Mouse (Mus musculus): ENCODE data around the gene Alg14.

Alg14 gene

GRCm38 (mm10) chr3:121291560-121292258 lies at the start of gene Alg14:
TSS of gene Alg14 (plus strand) at chr3:121291773.
- peak; percentile 99 for DNase-seq (ENCODE audit: low read depth)

DNA sequence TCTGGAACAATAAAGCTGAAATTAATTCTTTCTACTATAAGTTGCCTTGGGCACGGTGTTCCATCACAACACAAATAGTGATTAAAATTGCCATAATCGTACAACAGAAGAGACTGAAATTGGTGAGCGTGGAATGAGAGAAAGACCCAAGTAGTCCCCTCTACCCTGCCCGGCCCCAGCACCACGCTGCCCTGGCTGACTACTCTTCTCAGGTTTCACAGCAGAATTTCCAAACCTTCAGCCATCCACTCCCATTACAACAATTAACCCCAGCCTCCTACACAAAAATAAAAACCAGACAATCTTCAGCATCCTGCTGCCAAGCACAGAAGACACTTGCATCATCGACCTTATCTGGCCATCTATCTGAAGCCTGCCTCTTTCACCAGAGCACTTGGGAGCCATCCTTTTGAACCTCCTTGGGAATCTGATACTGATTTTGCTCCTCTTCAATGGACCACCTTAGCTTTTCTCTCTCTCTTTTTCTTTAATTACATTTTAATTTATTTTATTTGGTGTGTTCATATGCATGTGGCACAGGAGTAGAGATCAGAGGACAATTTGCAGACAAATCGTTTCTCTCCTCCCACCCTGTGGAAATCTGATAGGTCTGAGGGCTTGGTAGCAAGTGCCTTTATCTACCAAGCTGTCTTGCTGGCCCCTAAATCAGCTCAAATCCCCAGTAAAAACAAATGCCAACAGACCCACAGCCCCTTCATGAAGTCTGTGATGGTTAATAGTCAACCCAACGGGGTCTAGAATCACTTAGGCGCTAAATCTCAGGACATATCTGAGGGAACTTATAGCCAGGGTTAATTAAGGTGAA lies 49.2 kb upstream of the Alg14 start:
- DNase-seq (ENCODE audit: low read depth), result peak; percentile 62

DNA sequence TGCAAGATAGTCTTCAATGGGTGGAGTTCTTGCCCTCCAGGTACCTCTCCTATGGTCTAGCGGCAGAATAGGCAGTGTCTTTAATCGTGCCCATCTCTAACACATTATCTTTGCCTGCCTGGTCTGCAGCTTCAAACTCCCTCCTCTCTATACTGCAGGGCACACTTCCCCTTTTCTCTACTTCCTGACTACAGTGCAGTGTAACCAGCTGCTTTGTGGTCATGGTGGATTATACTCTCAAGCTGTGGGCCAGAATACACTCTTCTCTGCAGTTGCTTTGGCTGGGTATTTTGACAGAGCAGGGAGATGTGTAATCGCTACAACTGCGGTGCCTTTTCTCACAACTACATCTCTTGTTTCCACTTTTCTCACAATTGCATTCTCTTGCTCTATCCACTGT lies 48.6 kb upstream of the Alg14 start:
- DNase-seq (ENCODE audit: low read depth), result peak; percentile 88

DNA sequence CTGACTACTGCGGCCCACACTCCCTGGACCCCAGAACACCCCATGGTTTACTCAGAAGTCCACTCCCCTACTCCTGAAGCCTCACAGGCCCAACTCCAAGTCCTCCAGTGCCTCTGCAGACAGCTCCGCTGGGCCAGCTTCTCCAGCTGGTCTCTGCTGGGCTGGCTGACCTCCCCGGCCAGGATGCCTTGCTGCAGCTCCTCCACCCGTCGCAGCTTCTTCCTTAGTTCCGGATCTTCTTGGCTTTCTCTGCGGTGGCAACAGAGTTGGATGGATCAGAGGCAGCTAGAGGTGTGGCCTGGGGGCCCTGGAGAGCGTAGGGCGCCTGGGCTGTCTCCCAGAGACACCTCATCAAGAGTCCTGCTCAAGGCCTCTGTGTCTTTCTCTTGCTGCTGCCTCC lies 41.5 kb upstream of the Alg14 start:
- no peak for DNase-seq (ENCODE audit: low read depth)

GRCm38 (mm10) chr3:121250576-121251433 lies 40.8 kb upstream of the Alg14 start:
- no peak for DNase-seq (ENCODE audit: low read depth)

- no peak for DNase-seq (ENCODE audit: low read depth)
Observed at GRCm38 (mm10) chr3:121255501-121255900, 36.1 kb upstream of the Alg14 start.

- no peak for DNase-seq (ENCODE audit: low read depth)
Observed at GRCm38 (mm10) chr3:121256131-121256530, 35.4 kb upstream of the Alg14 start.

- DNase-seq (ENCODE audit: low read depth), result no peak
Observed at GRCm38 (mm10) chr3:121257418-121257817, 34.2 kb upstream of the Alg14 start.

GRCm38 (mm10) chr3:121258521-121259478 lies 32.8 kb upstream of the Alg14 start:
- DNase-seq (ENCODE audit: low read depth), result no peak

GRCm38 (mm10) chr3:121260041-121260440 lies 31.5 kb upstream of the Alg14 start:
- no peak for DNase-seq (ENCODE audit: low read depth)

DNA sequence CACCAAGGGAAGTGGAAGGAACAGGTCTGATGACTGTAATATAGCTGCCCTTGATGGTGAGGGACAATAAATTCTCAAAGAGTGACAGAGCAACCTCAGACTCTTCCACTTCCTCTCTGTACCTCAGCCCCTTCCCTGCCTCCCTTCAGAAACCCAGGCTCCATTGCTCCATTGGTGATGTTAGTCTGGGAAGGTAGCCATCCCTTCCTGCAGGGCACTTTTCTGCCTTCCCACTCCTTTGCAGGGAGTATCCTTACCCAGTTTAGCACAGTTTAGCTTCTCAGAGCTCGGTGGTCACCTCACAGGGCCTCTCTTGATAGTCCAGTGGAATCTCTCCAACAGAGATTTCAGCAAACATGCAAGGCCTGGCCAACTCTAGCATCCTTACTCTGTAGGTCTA lies 30.7 kb upstream of the Alg14 start:
- no peak for DNase-seq (ENCODE audit: low read depth)

DNA sequence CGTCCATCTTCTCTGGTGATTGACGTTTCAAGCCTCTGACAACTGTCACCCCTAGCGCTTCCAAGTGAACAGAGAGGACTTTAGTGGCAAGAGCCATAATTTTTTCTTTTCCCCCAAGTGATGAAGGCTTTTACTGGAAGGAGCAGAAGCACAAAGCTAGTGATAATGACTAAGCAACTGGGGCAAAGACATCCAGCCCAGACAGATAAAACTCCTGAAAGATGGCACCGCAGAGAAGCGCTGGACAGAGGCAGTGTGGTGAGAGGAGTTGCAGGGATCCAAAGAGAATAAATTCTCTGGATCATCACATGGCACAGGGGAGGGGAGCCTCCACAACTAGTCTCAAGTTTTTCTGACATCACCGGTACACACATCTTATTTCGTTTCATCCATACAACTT lies 30.3 kb upstream of the Alg14 start:
- no peak for DNase-seq (ENCODE audit: low read depth)

DNA sequence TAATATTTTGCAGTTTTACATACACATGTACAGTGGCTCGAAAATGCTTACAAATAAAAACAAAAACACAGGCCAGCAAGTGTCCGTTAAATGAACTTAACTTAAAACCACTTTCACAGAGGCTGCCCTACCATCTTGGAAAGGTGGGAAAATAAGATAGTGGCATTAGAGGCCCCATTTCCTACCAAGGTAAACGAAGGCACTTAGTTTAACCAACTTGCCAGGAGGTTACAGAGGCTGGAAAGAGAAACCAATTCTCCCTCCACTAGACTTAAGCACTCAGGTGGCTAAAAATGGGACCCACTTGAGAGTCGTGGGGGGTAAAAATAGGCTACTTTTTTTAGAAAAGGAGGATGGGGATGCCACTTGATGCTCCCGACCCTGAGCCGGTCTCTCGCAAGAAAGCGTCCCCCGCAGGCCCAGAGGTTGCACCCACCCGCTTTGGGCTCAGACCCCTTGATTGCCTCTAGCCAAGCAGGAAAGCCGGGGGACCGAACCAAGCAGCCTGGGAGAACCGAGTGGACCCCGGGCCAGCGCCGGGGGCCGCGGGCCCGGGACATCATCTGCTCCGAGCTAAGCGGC lies 29.5 kb upstream of the Alg14 start:
- no peak for DNase-seq (ENCODE audit: low read depth)

GRCm38 (mm10) chr3:121262521-121263204 lies 28.9 kb upstream of the Alg14 start:
- DNase-seq (ENCODE audit: low read depth), result no peak

GRCm38 (mm10) chr3:121263205-121263548 lies 28.4 kb upstream of the Alg14 start:
- no peak for DNase-seq (ENCODE audit: low read depth)

GRCm38 (mm10) chr3:121264242-121264641 lies 27.3 kb upstream of the Alg14 start:
- DNase-seq (ENCODE audit: low read depth), result no peak

- DNase-seq (ENCODE audit: low read depth), result no peak
Observed at GRCm38 (mm10) chr3:121267283-121267682, 24.3 kb upstream of the Alg14 start.

- no peak for DNase-seq (ENCODE audit: low read depth)
Observed at GRCm38 (mm10) chr3:121272577-121272976, 19.0 kb upstream of the Alg14 start.

- DNase-seq (ENCODE audit: low read depth), result no peak
Observed at GRCm38 (mm10) chr3:121274010-121274409, 17.6 kb upstream of the Alg14 start.

DNA sequence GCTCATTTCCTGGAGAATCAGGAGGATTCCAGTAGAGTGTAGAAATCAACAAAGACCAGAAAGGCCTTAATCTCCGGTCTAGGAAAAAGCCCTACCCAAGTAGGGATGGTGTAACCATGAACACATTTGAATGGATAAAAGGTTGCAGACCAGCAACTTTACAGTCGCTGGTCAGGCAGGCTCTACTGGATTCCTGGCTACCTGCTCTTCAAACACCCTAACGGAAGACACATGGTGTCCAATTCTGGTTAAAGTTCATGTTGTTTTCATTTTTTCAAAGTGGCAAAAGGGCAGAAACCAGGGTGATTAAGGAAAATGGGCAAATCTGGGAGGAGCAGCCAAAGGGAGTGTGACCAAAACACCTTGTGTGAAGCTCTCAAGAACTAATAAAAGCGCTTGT lies 14.6 kb upstream of the Alg14 start:
- no peak for DNase-seq (ENCODE audit: low read depth)

DNA sequence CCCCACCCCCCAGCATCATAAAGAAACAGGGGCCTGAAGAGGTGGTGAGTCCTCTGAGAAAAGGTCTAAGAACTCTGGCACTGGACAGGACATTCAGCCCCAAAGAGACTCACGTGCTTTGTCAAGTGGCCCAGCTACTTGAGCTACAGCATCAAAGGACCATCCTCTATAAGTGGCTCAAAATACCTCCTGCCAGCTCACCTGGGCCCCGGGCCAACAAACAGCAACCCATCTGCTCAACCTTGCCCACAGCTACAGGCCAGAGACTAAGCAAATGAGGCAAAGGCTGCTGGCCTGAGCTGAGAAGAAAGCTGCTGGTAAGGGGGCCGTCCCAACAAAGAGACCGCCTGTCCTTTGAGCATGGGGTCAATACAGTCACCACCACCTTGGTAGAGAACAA lies 14.0 kb upstream of the Alg14 start:
- no peak for DNase-seq (ENCODE audit: low read depth)
